Mouse (Mus musculus) cortical plate, adult 2 months (tissue): ENCODE measurements at regions not wholly inside any gene's neighbourhood (a gene's known extent, or its start where the extent isn't known, plus 50 kb on each side); places are given as distances from the start of the nearest gene placed in this dataset.

Experiments used
- CTCF ChIP-seq: fragments of 200-500 bp; IDR thresholded peaks from 2 replicates; pipeline ENCODE4 v1.5.1; 2011; ENCODE audit warnings: mild to moderate bottlenecking, control low read depth, low read length; ENCODE audit not compliant: insufficient read depth; ENCODE audit errors: extremely low read depth
- POLR2A ChIP-seq: fragments of 200-500 bp; IDR thresholded peaks from 2 replicates; pipeline ENCODE4 v1.6.1; 2011; ENCODE audit warnings: mild to moderate bottlenecking, low read length, control low read depth; ENCODE audit not compliant: insufficient read depth; ENCODE audit errors: extremely low read depth

DNA sequence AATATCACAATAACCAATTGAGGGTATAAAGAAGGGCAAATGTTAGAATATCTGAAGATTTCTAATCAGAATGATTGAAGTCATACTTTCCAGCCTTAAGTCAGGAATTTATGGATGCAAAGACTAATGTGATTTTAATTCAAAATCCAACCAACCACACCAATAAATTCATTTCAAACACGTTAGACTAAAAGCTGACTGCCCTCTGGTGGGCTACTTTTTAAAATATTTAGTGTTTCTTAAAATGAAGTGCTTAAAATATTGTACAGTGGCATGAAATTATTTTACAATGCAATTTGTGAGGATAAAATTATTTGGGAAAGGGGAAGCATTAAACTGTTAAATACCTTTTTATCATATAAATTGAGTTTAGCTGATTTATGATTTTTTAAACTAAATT is 154.4 kb upstream of the Sp4 start:
- TF ChIP-seq CTCF (no peak), POLR2A (no peak)
